Mouse (Mus musculus) layer of hippocampus, postnatal 36 days (tissue): Measurements from ENCODE around the gene Mfn1. TPM values are rescaled to one million over a fixed set of nuclear protein-coding genes. Genes with fewer than 3 reads are reported as not detected.

Experiments
- DNase-seq, 2 experiments: peaks; one replicate each; pipeline ENCODE4 v3.0.0; 2022
- total RNA-seq, 2 experiments: library from RNA; stranded (reverse); gene quantifications; 2 replicates each; pipeline ENCODE4 v1.2.3; 2021

Mfn1 gene
- 10 to 100 TPM; 85.1 to 98.9 TPM for total RNA-seq

- peak; percentile 92 to 94 for DNase-seq
Measured at GRCm38 (mm10) chr3:32529303-32529898, at the start of gene Mfn1. Gene Mfn1 (plus strand): TSS chr3:32529465.

DNA sequence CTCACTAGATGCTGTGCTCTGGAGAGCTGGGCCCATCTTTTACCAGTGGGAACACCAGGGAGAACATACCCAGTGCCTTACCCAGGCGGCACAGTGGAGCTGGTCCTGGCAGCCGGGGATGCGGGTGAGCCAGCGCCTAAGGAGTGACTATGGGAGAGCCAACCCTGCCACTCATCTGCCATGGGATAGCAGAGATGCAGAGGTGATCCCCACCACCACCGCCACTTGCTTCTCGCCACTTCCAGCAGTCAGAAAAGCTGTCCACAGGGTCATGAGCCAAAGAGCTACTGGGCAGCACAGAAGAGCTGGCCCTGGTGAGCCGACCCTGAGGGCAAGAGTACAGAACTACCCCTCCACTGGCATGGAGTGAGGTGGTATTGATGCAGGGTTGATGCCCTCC, 49.3 kb upstream of the Mfn1 start:
- DNase-seq = no peak

GRCm38 (mm10) chr3:32483035-32483434, 46.2 kb upstream of the Mfn1 start:
- no peak for DNase-seq

- DNase-seq = no peak
Measured at GRCm38 (mm10) chr3:32486543-32486942, 42.7 kb upstream of the Mfn1 start.

DNA sequence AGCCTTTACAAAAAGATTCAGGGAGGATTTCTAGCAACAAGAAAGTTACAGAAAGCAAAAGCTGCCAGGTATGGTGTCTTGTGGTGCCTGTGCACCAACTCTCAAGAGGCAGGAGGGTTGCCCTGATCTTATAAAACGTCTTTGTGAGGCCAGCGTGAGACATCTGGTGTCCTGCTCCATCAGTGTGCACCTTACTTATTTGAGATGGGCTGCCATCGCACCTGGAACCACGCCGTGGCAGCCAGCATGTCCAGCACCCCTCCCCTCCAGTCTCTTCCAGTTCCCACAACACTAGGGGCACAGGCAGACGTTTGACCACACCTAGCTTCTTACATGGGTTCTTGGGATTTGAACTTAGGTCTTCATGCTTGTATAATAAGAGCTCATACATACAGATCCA, 41.1 kb upstream of the Mfn1 start:
- no peak for DNase-seq

DNA sequence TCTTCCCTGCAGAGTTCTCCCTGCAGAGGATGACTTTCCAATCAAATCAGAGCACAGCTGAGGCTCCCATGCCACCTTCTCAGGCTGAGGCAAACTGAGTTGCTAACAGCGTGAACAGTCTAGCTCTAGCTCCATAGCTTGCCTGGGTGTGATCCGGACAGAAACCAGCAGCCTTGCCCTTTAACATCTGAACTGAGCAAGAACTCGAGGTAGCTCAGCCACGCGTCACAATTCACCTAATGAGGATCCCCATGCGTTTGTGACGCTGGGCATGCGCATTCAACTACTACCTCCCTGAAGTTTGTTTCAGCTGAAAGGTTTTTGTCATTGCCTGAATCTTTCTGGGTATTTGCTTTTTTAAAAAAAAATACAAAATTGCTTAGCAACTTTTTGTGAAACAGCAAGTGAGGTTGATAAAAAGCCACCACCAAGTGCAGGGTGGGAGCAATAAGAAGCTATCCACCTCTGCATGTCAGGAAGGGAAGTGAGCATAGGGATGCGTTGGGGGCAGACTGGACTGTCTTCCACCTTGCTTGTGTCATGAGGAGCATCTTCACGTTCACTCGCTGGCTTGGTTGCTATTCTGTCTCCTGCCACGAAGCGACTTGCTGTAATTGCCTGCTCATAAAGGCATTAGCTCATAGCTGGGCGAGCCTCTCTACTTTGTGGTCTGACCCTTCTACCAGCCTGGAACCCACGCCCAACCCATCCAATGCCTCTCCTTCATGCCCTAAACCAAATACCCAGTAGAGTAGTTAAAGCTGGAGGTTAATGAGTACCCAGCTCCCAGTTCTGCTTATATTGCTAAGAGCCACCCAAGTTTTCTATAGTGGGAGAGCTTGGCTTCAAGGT, 39.0 kb upstream of the Mfn1 start:
- no peak for DNase-seq

DNA sequence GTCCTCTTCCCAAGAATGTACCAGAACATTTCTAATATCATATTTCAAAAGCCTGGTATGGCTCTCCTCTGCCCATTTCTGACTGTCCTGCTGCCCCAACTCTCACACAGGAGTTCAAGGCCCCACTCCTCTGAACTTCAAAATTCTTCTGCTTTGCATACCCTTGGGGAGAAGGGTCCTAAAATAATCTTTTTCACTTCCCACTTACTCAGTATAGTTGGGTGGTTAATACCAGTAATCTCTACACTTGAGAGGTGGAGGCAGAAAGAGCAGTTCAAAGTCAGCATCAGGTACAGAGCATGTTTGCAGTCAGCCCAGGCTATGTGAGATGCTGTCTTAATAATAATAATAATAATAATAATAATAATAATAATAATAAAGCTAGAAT, 38.3 kb upstream of the Mfn1 start:
- no peak for DNase-seq

DNA sequence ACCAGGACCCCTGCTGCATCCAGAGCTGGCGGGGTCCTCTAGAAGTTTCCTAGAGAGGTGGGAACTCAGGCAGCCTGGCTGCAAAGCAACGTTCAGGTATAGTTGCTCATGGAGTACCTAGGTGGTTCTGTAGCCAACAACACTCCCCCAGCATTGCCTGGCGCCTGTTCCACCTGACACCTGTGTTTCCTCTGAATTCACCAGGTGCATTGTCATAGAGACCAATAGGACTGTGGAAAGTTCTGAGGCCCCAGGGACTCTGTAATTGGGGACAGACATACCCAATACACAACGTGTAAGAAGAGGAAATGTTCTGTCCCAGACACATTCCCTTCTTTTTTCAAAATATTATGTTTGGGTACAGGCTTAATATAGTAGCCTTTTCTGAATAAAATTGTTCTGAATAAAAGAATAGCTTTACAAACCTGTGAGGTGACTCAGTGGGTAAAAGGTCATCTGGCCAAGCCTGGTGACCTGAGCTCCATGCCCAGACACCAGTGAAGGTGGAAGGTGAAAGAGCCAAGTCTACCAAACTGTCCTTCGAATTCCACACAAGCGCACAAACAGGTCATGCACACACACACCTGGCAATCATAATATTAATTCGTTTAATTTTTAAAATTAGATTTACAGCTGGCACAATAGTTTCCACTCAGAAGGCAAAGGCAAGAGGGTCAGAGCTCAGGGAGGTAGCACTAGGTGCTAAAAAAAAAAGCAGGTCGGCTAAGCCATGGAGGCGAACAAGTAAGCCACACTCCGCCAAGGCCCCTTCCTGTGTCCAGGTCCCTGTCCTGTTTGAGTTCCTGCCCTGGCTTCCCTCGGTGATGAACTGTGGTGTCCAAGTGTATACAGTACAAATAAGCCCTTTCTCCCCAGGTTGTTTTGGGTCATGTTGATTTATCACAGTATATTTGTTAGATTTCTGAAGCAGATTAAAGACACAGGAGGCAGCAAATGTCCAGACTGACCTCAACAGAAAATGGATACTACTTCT, 36.9 kb upstream of the Mfn1 start, which contains the start of gene Kcnmb3:
Kcnmb3 (minus strand) TSS at position 135 of the 994 bp plus-strand sequence.
- no peak for DNase-seq

DNA sequence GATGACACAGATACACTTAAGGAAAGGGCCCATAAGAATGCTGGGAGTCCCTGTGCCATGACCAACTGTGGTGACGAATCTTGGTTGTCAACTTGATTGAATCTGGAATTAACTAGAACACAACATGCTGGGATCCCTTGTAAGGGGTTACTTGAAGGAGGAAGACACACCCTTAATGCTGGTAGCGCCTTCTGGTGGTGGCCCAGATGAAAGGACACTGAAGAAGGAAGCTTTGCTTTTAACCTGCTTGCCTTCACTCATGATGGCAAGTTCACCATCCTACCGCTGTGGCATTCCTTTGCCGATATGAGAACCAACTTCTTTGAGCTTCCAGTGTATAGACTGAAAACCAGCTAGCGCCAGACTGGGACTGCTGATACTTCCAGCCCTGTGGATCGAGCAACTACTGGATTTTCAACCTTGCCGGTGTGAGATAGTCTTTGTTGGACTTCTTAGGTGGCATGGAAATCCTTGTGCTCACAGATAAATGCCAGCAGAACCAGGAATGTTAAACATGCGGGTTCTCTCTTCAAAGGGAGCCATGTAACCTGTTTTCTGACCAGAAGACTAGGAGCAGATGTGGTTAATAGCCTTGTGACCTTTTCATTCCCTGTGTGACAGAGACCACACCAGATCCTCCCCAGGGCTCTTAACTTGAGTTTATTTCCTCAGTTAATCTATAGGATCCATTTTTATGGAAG, 34.7 kb upstream of the Mfn1 start:
- DNase-seq = no peak

DNA sequence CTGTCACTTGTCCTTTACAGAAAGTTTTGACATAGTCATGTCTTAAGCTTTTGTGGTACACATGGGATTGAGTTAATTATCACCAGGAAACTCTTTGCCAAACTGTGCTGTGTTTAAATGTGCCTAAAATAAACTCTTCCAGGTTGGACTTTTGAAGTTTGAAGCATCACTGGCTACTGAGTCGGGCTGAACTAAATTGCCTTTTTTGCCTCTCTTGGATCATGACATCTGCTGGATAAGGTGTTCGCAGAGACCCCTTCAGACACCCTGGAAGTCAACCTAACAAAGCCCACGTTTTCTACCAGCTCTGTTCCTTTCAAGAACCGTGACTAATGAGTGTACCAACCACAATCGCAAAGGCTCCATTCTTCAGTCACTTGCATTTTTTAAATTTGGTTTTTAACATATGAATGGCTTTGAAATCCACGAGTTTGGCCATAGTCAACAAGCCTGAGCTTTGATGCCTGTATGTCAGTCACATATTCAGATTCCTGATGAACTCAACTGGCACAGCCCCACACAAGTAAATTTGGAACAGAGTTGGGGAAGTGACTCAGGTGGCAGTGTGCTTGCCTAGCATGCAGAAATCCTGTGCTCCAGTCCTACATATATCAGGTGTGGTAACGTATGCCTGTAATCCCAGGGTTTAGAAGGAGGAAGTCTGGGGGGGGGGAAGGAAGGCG, 34.0 kb upstream of the Mfn1 start:
- DNase-seq = no peak

DNA sequence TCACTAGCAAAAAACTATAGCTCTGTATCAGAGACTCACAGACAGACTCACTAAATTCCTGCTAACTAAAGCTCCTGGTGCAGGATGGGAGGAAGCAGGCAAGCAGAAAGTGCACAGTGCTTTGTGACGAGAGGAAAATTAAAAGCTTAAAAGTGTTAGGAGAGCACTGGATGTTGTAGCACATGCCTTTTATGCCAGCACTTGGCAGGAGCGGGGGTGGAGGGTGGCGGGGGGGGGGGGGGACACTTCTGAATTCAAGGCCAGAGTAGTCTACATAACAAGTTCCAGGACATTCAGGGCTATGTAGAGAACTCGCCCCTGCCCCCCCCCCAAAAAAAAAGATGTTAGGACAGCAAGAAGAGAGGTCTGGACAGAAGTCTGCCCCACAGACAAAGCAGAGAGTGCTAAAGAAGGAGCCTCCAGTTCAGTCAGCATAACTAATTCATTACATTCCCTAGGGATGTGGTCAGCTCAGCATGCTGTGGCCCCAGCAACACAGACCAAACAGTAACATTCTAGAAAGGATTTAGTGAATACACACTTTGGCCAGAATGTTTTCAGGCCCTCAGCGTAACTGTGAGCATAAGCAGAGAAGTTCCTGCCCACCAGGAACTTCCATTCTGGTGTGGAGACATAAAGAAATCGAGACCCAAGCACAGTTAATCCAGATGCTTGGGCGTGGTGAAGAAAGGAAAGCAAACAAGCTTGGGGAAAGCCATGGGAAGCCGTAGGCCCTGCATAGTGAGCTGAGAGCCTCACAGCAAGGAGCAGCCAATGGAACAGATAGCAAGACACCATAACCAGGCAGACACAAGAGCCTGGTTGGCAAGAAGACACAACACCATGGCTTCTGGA, 33.2 kb upstream of the Mfn1 start:
- DNase-seq = no peak

DNA sequence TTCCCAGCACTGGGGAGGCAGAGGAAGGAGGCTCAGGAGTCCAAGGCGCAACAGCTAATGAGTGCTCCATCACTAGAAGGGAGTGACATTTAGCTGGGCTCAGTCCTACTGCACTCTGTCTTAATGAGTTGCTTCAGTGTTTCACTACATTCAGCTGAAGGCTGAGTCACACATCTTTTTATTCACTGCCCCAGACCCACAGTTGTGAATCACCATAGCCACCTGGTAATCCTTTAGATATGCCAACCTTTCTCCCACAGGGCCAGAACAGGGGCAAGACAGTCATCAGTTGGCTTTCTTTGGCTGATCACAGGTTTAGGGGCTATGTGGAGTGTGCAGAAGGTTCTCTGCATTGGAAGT, 32.6 kb upstream of the Mfn1 start:
- DNase-seq = no peak

- DNase-seq = no peak
Measured at GRCm38 (mm10) chr3:32500346-32500745, 28.9 kb upstream of the Mfn1 start.

GRCm38 (mm10) chr3:32505841-32506240, 23.4 kb upstream of the Mfn1 start:
- no peak for DNase-seq

- DNase-seq = no peak
Measured at GRCm38 (mm10) chr3:32506366-32507225, 22.7 kb upstream of the Mfn1 start.

GRCm38 (mm10) chr3:32508666-32509324, 20.5 kb upstream of the Mfn1 start:
- DNase-seq = peak; percentile 52 to 64

DNA sequence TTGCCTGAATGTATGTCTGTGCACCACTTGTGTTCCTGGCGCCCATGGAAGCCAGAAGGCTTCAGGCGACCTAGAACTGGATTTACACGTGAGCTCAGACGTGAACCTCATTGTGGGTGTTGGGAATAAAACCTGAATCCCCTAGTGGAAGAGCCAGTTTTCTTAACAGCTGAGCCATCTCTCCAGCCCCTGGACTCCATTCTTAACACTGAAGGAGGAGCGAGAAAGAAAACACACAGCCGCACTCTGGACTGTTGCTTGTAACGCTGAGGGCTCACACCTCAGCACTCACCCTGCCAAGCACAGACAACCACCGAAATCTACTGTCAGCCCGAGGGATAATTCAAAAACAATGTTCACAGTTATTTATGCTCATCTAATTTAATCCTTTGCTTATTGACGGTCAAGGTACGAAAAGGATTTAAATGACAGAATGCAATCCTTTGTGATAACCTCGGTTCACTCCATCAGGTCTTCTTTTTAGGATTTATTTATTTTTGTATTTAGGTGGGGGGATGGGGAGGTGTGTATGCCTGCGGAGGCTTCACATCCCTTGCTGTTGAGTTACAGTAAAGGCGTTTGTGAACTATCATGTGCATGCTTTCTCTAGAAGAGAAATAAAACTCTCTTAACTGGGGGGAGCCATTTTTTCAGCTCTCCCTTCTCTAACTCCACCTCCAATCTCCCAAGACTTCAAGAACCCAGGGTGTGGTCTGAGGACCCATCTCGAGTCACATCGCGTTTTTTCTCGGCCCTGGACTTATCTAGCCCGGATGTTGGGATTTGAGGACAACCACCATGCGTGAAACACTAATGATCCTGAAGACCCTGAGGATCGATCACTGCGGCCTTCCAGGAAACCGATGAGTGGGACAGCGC, 19.5 kb upstream of the Mfn1 start, which contains the start of gene Zfp639:
Zfp639 (plus strand) TSS at position 764 of the 879 bp plus-strand sequence.
- no peak for DNase-seq
